Mouse (Mus musculus) embryonic fibroblast, embryonic 13.5 days (primary cell): Measurements from ENCODE around the gene Gli1.

ENCODE experiments used
- CTCF ChIP-seq: IDR thresholded peaks from 2 replicates; pipeline ENCODE4 v1.5.1; 2011; ENCODE audit warnings: mild to moderate bottlenecking, control low read depth, low read length, moderate library complexity, borderline replicate concordance; ENCODE audit not compliant: insufficient read depth
- POLR2A ChIP-seq: IDR thresholded peaks from 2 replicates; pipeline ENCODE4 v1.6.1; 2011; ENCODE audit warnings: low read depth, mild to moderate bottlenecking, control low read depth, low read length, moderate library complexity

- TF ChIP-seq POLR2A (no peak), CTCF (no peak)
Observed at GRCm38 (mm10) chr10:127371023-127371422, 29.2 kb upstream of the Gli1 start.
